Mouse (Mus musculus) bone marrow macrophage, adult 2 months (primary cell): Measurements from ENCODE around the gene Gm13539.

ENCODE experiments used
- CTCF ChIP-seq: IDR thresholded peaks from 2 replicates; pipeline ENCODE4 v1.5.1; 2012; ENCODE audit warnings: low read depth, mild to moderate bottlenecking, low read length, moderate library complexity
- POLR2A ChIP-seq: IDR thresholded peaks from 2 replicates; pipeline ENCODE4 v1.6.1; 2012; ENCODE audit warnings: mild to moderate bottlenecking, low read depth, low read length, borderline replicate concordance

- no peak for TF ChIP-seq POLR2A
- TF ChIP-seq CTCF, result no peak
Measured at GRCm38 (mm10) chr2:25785573-25786322, 3.7 kb downstream of the Gm13539 start.
